Mouse (Mus musculus): ENCODE results near the gene Cish. TPM values are rescaled to one million over a fixed set of nuclear protein-coding genes. Genes with fewer than 3 reads are reported as not detected.

Gene Cish
- polyA plus RNA-seq, 1 experiment = 0.64 TPM

DNA sequence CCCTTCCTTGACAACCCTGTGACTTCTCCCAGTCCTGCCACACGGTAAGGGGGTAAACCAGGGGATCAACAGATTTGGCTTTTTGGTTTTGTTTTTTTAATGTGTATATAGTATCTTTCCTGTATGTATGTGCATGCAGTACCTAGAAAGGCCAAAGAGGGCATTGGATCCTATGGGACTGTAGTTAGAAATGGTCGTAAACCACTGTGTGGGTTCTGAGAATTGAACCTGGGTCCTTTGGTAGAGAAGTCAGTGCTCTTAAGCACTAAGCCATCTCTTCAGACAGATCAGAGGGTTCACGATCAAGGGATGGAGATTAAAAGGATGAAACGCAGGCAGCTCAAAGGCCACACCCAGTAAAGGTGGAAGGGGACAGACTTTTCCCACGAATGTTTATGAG, 39.2 kb downstream of the Cish start:
- Histone ChIP-seq H3ac (ENCODE audit: control insufficient read depth, insufficient read length) (no peak overlapping the region), H3K4me3 (no peak overlapping the region), H3K36me3 (ENCODE audit: control insufficient read depth, insufficient read depth) (no peaks in the 10 kb centered on the region), H3K79me2 (ENCODE audit: control insufficient read depth, insufficient read depth) (no peaks in the 10 kb centered on the region), H3K27me3 (ENCODE audit: control insufficient read depth, insufficient read depth, insufficient read length) (no peaks in the 10 kb centered on the region), H3K4me2 (ENCODE audit: low read depth) (no peak overlapping the region)
- TF ChIP-seq POLR2A (IDR thresholded peaks at IDR 0.05; ENCODE audit: insufficient read length, low read depth) (no peak), MAX (IDR thresholded peaks at IDR 0.05; ENCODE audit: low read depth) (no peak), E2F4 (IDR thresholded peaks at IDR 0.05; ENCODE audit: insufficient read depth) (no peak), USF1 (IDR thresholded peaks at IDR 0.05; ENCODE audit: low read depth) (no peak), CEBPB (IDR thresholded peaks at IDR 0.05; ENCODE audit: insufficient read depth, poor library complexity, severe bottlenecking) (no peak), TCF3 (IDR thresholded peaks at IDR 0.05; ENCODE audit: insufficient read length, low read depth) (no peak), TCF12 (IDR thresholded peaks at IDR 0.05; ENCODE audit: insufficient read depth, poor library complexity, severe bottlenecking) (no peak), SRF (IDR thresholded peaks at IDR 0.05; ENCODE audit: control insufficient read depth, insufficient read length, low read depth) (no peak), MYOG (IDR thresholded peaks at IDR 0.05; ENCODE audit: control insufficient read depth in 1 of 3, insufficient read depth in 1 of 3, insufficient read length in 2 of 3, low read depth in 2 of 3) (no peak), POLR2AphosphoS2 (IDR thresholded peaks at IDR 0.05; ENCODE audit: insufficient read length, low read depth) (no peak), REST (IDR thresholded peaks at IDR 0.05; ENCODE audit: insufficient read depth, insufficient read length) (no peak), MYOD1 (IDR thresholded peaks at IDR 0.05; ENCODE audit: control insufficient read depth in 1 of 3, insufficient read length in 2 of 3, low read depth in 2 of 3) (no peak)

GRCm38 (mm10) chr9:107335909-107336308, 40.1 kb downstream of the Cish start:
- TF ChIP-seq MYOG (IDR thresholded peaks at IDR 0.05; ENCODE audit: control insufficient read depth in 1 of 3, insufficient read depth in 1 of 3, insufficient read length in 2 of 3, low read depth in 2 of 3) (no peak), REST (IDR thresholded peaks at IDR 0.05; ENCODE audit: insufficient read depth, insufficient read length) (no peak), E2F4 (IDR thresholded peaks at IDR 0.05; ENCODE audit: insufficient read depth) (no peak), TCF3 (IDR thresholded peaks at IDR 0.05; ENCODE audit: insufficient read length, low read depth) (no peak), POLR2A (IDR thresholded peaks at IDR 0.05; ENCODE audit: insufficient read length, low read depth) (no peak), USF1 (IDR thresholded peaks at IDR 0.05; ENCODE audit: low read depth) (no peak), TCF12 (IDR thresholded peaks at IDR 0.05; ENCODE audit: insufficient read depth, poor library complexity, severe bottlenecking) (no peak), POLR2AphosphoS2 (IDR thresholded peaks at IDR 0.05; ENCODE audit: insufficient read length, low read depth) (no peak), MYOD1 (IDR thresholded peaks at IDR 0.05; ENCODE audit: control insufficient read depth in 1 of 3, insufficient read length in 2 of 3, low read depth in 2 of 3) (no peak), MAX (IDR thresholded peaks at IDR 0.05; ENCODE audit: low read depth) (no peak), CEBPB (IDR thresholded peaks at IDR 0.05; ENCODE audit: insufficient read depth, poor library complexity, severe bottlenecking) (no peak), SRF (IDR thresholded peaks at IDR 0.05; ENCODE audit: control insufficient read depth, insufficient read length, low read depth) (no peak)
- Histone ChIP-seq H3K79me2 (ENCODE audit: control insufficient read depth, insufficient read depth) (no peaks in the 10 kb centered on the region), H3K4me2 (ENCODE audit: low read depth) (no peak overlapping the region), H3K4me3 (no peak overlapping the region), H3K36me3 (ENCODE audit: control insufficient read depth, insufficient read depth) (no peaks in the 10 kb centered on the region), H3K27me3 (ENCODE audit: control insufficient read depth, insufficient read depth, insufficient read length) (no peaks in the 10 kb centered on the region), H3ac (ENCODE audit: control insufficient read depth, insufficient read length) (no peak overlapping the region)

GRCm38 (mm10) chr9:107336386-107336785, 40.6 kb downstream of the Cish start:
- Histone ChIP-seq H3K36me3 (ENCODE audit: control insufficient read depth, insufficient read depth) (no peaks in the 10 kb centered on the region), H3K27me3 (ENCODE audit: control insufficient read depth, insufficient read depth, insufficient read length) (no peaks in the 10 kb centered on the region), H3K4me3 (no peak overlapping the region), H3K4me2 (ENCODE audit: low read depth) (no peak overlapping the region), H3K79me2 (ENCODE audit: control insufficient read depth, insufficient read depth) (no peaks in the 10 kb centered on the region), H3ac (ENCODE audit: control insufficient read depth, insufficient read length) (no peak overlapping the region)
- no peak for TF ChIP-seq TCF12 (IDR thresholded peaks at IDR 0.05; ENCODE audit: insufficient read depth, poor library complexity, severe bottlenecking)
- no peak for TF ChIP-seq REST (IDR thresholded peaks at IDR 0.05; ENCODE audit: insufficient read depth, insufficient read length)
- TF ChIP-seq MAX (IDR thresholded peaks at IDR 0.05; ENCODE audit: low read depth) = no peak
- no peak for TF ChIP-seq E2F4 (IDR thresholded peaks at IDR 0.05; ENCODE audit: insufficient read depth)
- no peak for TF ChIP-seq MYOD1 (IDR thresholded peaks at IDR 0.05; ENCODE audit: control insufficient read depth in 1 of 3, insufficient read length in 2 of 3, low read depth in 2 of 3)
- TF ChIP-seq TCF3 (IDR thresholded peaks at IDR 0.05; ENCODE audit: insufficient read length, low read depth) = no peak
- no peak for TF ChIP-seq SRF (IDR thresholded peaks at IDR 0.05; ENCODE audit: control insufficient read depth, insufficient read length, low read depth)
- no peak for TF ChIP-seq MYOG (IDR thresholded peaks at IDR 0.05; ENCODE audit: control insufficient read depth in 1 of 3, insufficient read depth in 1 of 3, insufficient read length in 2 of 3, low read depth in 2 of 3)
- no peak for TF ChIP-seq POLR2AphosphoS2 (IDR thresholded peaks at IDR 0.05; ENCODE audit: insufficient read length, low read depth)

DNA sequence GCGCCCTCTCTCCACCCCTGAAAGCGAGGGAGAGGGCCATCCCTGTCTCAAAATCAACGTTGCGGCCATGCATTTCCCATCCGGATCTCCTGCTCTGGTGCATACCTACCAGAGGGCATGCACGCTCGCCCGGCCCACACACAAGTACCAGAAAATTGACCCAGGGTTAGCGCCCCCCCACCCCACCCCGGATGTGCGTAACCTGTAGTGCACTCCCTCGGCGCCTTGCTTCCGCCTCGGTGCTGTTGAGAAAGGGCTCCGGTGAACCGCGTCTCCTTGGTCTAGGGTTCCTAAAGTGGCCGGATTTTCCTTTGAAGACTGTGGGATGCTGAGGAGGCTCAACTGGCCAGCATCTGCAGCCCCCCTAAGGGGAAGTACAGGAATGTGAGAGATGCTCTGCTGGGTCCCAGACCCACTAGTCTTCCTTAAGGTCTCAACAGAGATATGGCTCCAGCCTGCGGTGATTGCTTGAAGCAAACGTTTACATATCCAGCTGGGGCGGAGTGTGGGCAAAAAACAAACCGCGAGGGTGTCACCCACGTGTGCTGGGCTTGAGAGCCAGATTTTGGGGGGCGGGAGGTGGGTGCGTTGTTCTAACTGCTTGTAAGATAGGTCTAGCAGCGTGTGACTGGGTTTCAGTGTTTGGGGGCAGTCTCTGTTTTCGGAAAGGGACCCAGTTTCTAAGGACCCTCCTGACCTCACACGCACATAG, 42.5 kb downstream of the Cish start, which contains the start of gene Hemk1:
TSS of gene Hemk1 (minus strand) at position 179 of the 712 bp plus-strand sequence.
- Histone ChIP-seq H3K4me3 (peak within 1 kb of the TSS; percentile 53), H3K4me2 (ENCODE audit: low read depth) (peak within 1 kb of the TSS; percentile 94), H3K27me3 (ENCODE audit: control insufficient read depth, insufficient read depth, insufficient read length) (peaks cover 6% of the 10 kb centered on the region), H3K36me3 (ENCODE audit: control insufficient read depth, insufficient read depth) (no peaks in the 10 kb centered on the region), H3K79me2 (ENCODE audit: control insufficient read depth, insufficient read depth) (no peaks in the 10 kb centered on the region), H3ac (ENCODE audit: control insufficient read depth, insufficient read length) (peak within 1 kb of the TSS; percentile 3)
- TF ChIP-seq SRF (IDR thresholded peaks at IDR 0.05; ENCODE audit: control insufficient read depth, insufficient read length, low read depth) (no peak), USF1 (IDR thresholded peaks at IDR 0.05; ENCODE audit: low read depth) (no peak), CEBPB (IDR thresholded peaks at IDR 0.05; ENCODE audit: insufficient read depth, poor library complexity, severe bottlenecking) (no peak), REST (IDR thresholded peaks at IDR 0.05; ENCODE audit: insufficient read depth, insufficient read length) (no peak), POLR2AphosphoS2 (IDR thresholded peaks at IDR 0.05; ENCODE audit: insufficient read length, low read depth) (peak; percentile 71), MYOG (IDR thresholded peaks at IDR 0.05; ENCODE audit: control insufficient read depth in 1 of 3, insufficient read depth in 1 of 3, insufficient read length in 2 of 3, low read depth in 2 of 3) (peak in 1 of 3 experiments; percentile 5), POLR2A (IDR thresholded peaks at IDR 0.05; ENCODE audit: insufficient read length, low read depth) (peak; percentile 78), MAX (IDR thresholded peaks at IDR 0.05; ENCODE audit: low read depth) (no peak), MYOD1 (IDR thresholded peaks at IDR 0.05; ENCODE audit: control insufficient read depth in 1 of 3, insufficient read length in 2 of 3, low read depth in 2 of 3) (no peak)

Measured in myocyte (in vitro differentiated cells).